Mouse (Mus musculus) CH12.LX (cell line): ENCODE data around the gene Fev. TPM values are rescaled to one million over a fixed set of nuclear protein-coding genes. Genes with fewer than 3 reads are reported as not detected.
A peak's percentile ranks its signal among the peaks of the same experiment; 100 is the strongest.

Experiments
- DNase-seq: peaks from one replicate; pipeline ENCODE4 v3.0.0-alpha.2; 2013; ENCODE audit errors: extremely low read depth
- H3K27ac ChIP-seq: 2 replicates; pipeline ENCODE4 v1.5.1; 2012; ENCODE audit warnings: low read depth, mild to moderate bottlenecking, control low read depth, moderate library complexity; ENCODE audit not compliant: insufficient read depth
- H3K27me3 ChIP-seq: replicated peaks from 2 replicates; pipeline ENCODE3; 2012; ENCODE audit warnings: inconsistent platforms
- H3K36me3 ChIP-seq, 2 experiments: replicated peaks in 1 of 2; 2 replicates each; pipeline versions ENCODE3 to v1.6.1; 2012; ENCODE audit warnings: inconsistent platforms in 1 of 2, low read length in 1 of 2, mild to moderate bottlenecking in 1 of 2, mixed read lengths in 1 of 2, moderate library complexity in 1 of 2; ENCODE audit not compliant: control insufficient read depth in 1 of 2, insufficient read depth in 1 of 2
- H3K4me1 ChIP-seq, 2 experiments: 2 replicates each; pipeline ENCODE4 v1.6.1; 2012; ENCODE audit warnings: inconsistent platforms in 1 of 2, moderate library complexity in 1 of 2; ENCODE audit not compliant: insufficient read depth in 2 of 2, control insufficient read depth in 1 of 2
- H3K4me2 ChIP-seq: 2 replicates; pipeline ENCODE4 v1.6.1; 2012; ENCODE audit warnings: low read depth, mild to moderate bottlenecking, control low read depth; ENCODE audit not compliant: poor library complexity, insufficient read depth, severe bottlenecking
- H3K4me3 ChIP-seq, 3 experiments: fragments of 150-350 bp in 1 of 3; sonication (generic) in 1 of 3; replicated peaks in 1 of 3; 2 replicates each; pipeline versions ENCODE3 to v1.5.1; 2011 to 2012; ENCODE audit warnings: low read depth in 2 of 3, low read length in 2 of 3, mild to moderate bottlenecking in 2 of 3, moderate library complexity in 2 of 3, control low read depth in 1 of 3, improper control_type of control experiment in 1 of 3, inconsistent platforms in 1 of 3, mixed read lengths in 1 of 3; ENCODE audit not compliant: poor library complexity in 1 of 3
- H3K79me2 ChIP-seq: replicated peaks from 2 replicates; pipeline ENCODE4 v1.6.1; 2012; ENCODE audit warnings: mild to moderate bottlenecking, moderate library complexity; ENCODE audit not compliant: control insufficient read depth, poor library complexity, insufficient read depth, severe bottlenecking; ENCODE audit errors: extremely low read depth
- H3K9ac ChIP-seq: 2 replicates; pipeline ENCODE4 v1.6.1; 2012; ENCODE audit warnings: low read depth, mild to moderate bottlenecking, control low read depth, moderate library complexity; ENCODE audit not compliant: insufficient read depth
- H3K9me3 ChIP-seq: replicated peaks from 2 replicates; pipeline ENCODE3; 2012; ENCODE audit warnings: low read length, inconsistent platforms, mixed read lengths
- BHLHE40 ChIP-seq: IDR thresholded peaks from 2 replicates; pipeline ENCODE4 v1.6.1; 2011; ENCODE audit warnings: mild to moderate bottlenecking, low read depth, low read length, improper control_type of control experiment
- CHD1 ChIP-seq: IDR thresholded peaks from 2 replicates; pipeline ENCODE4 v1.6.1; 2012; ENCODE audit warnings: low read depth, low read length, improper control_type of control experiment, inconsistent platforms
- CHD2 ChIP-seq: IDR thresholded peaks from 2 replicates; pipeline ENCODE4 v1.6.1; 2011; ENCODE audit warnings: low read length, improper control_type of control experiment
- ETS1 ChIP-seq: conservative IDR thresholded peaks from 2 replicates; pipeline ENCODE4 v1.6.1; 2012; ENCODE audit warnings: low read depth, mild to moderate bottlenecking, inconsistent platforms, low read length, improper control_type of control experiment, moderate library complexity
- HCFC1 ChIP-seq: IDR thresholded peaks from 2 replicates; pipeline ENCODE4 v1.6.1; 2012; ENCODE audit warnings: low read depth, mild to moderate bottlenecking, inconsistent platforms, low read length, improper control_type of control experiment
- JUN ChIP-seq: IDR thresholded peaks from 2 replicates; pipeline ENCODE4 v1.6.1; 2011; ENCODE audit warnings: low read depth, mild to moderate bottlenecking, low read length, improper control_type of control experiment, moderate library complexity; ENCODE audit not compliant: insufficient read depth
- JUND ChIP-seq: conservative IDR thresholded peaks from 2 replicates; pipeline ENCODE4 v1.6.1; 2011; ENCODE audit warnings: low read depth, low read length, improper control_type of control experiment
- KAT2A ChIP-seq: IDR thresholded peaks from 2 replicates; pipeline ENCODE4 v1.6.1; 2012; ENCODE audit warnings: low read length, improper control_type of control experiment, inconsistent platforms; ENCODE audit not compliant: insufficient replicate concordance
- MAZ ChIP-seq: IDR thresholded peaks from 2 replicates; pipeline ENCODE4 v1.6.1; 2012; ENCODE audit warnings: low read depth, mild to moderate bottlenecking, inconsistent platforms, low read length, improper control_type of control experiment, moderate library complexity
- MYC ChIP-seq: IDR thresholded peaks from 2 replicates; pipeline ENCODE4 v1.6.1; 2011; ENCODE audit warnings: low read depth, mild to moderate bottlenecking, improper control_type of control experiment, low read length
- NRF1 ChIP-seq: IDR thresholded peaks from 2 replicates; pipeline ENCODE4 v1.6.1; 2014; ENCODE audit warnings: low read depth, mild to moderate bottlenecking, inconsistent platforms, low read length, improper control_type of control experiment, moderate library complexity
- PAX5 ChIP-seq: IDR thresholded peaks from 2 replicates; pipeline ENCODE4 v1.6.1; 2012; ENCODE audit warnings: low read length, inconsistent platforms, mixed read lengths
- POLR2A ChIP-seq: IDR thresholded peaks from 2 replicates; pipeline ENCODE4 v1.6.1; 2011; ENCODE audit warnings: low read depth, mild to moderate bottlenecking, improper control_type of control experiment, low read length
- POLR2AphosphoS2 ChIP-seq: IDR thresholded peaks from 2 replicates; pipeline ENCODE4 v1.6.1; 2011; ENCODE audit warnings: low read depth, low read length, improper control_type of control experiment
- TCF12 ChIP-seq: IDR thresholded peaks from 2 replicates; pipeline ENCODE4 v1.6.1; 2014; ENCODE audit warnings: low read depth, mild to moderate bottlenecking, inconsistent platforms, low read length, improper control_type of control experiment
- UBTF ChIP-seq: IDR thresholded peaks from 2 replicates; pipeline ENCODE4 v1.6.1; 2012; ENCODE audit warnings: low read depth, mild to moderate bottlenecking, inconsistent platforms, low read length, improper control_type of control experiment, moderate library complexity
- USF1 ChIP-seq: IDR thresholded peaks from 2 replicates; pipeline ENCODE4 v1.6.1; 2014; ENCODE audit warnings: low read depth, mild to moderate bottlenecking, inconsistent platforms, low read length, improper control_type of control experiment
- USF2 ChIP-seq: conservative IDR thresholded peaks from 2 replicates; pipeline ENCODE4 v1.6.1; 2011; ENCODE audit warnings: low read depth, low read length, improper control_type of control experiment
- ZKSCAN1 ChIP-seq: IDR thresholded peaks from 2 replicates; pipeline ENCODE4 v1.6.1; 2012; ENCODE audit warnings: low read depth, inconsistent platforms, low read length, improper control_type of control experiment, borderline replicate concordance
- ZMIZ1 ChIP-seq: IDR thresholded peaks from 2 replicates; pipeline ENCODE4 v1.6.1; 2012; ENCODE audit warnings: low read depth, mild to moderate bottlenecking, inconsistent platforms, low read length, improper control_type of control experiment
- ZNF384 ChIP-seq: IDR thresholded peaks from 2 replicates; pipeline ENCODE4 v1.6.1; 2012; ENCODE audit warnings: low read depth, low read length, improper control_type of control experiment, inconsistent platforms
- dilution Hi-C: fragments of 300-500 bp; cut with MboI; formaldehyde crosslinking; loops from 2 replicates; pipeline ENCODE4 v1.14.3; 2020; ENCODE audit warnings: low sequenced_read_pairs; ENCODE audit not compliant: extremely low pct_unique_long_range_greater_than_20kb, extremely low pct_ligation_motif_present
- in situ Hi-C: fragments of 300-500 bp; cut with MboI; formaldehyde crosslinking; loops from 3 replicates; pipeline ENCODE4 v1.14.3; 2019; ENCODE audit warnings: low sequenced_read_pairs, low pct_ligation_motif_present, low pct_unique_long_range_greater_than_20kb, mixed read lengths
- polyA plus RNA-seq: library from polyadenylated mRNA; unstranded; fragments of >175 nt; gene quantifications from 2 replicates; pipeline ENCODE4 v1.2.1, GENCODE M21; 2012; ENCODE audit warnings: low read depth; ENCODE audit not compliant: insufficient read length
- total RNA-seq, 2 experiments: library from RNA; depleted of rRNA; stranded (reverse); fragments of 300-350 nt in 1 of 2; fragments of >200 nt in 1 of 2; gene quantifications; 2 replicates each; pipeline ENCODE4 v1.2.3; 2012 to 2014

Gene Fev
- total and polyA plus RNA-seq, 3 experiments, result not detected

- Histone ChIP-seq H3K9me3 (peaks cover 14% of the 10 kb centered on the region), H3K36me3 (no peaks in the 10 kb centered on the region), H3K79me2 (no peaks in the 10 kb centered on the region), H3K9ac (peak overlapping the region; percentile 41; the same call in 1 of the 2 replicates), H3K4me3 (peak overlapping the region in 2 of 3 experiments; percentile 47 to 51), H3K27ac (no peak overlapping the region), H3K4me2 (peak overlapping the region; percentile 67)
- in situ Hi-C loops, result no loop called here
- dilution Hi-C loops, result no loop called here
- no peak for DNase-seq
- TF ChIP-seq NRF1 (no peak), CHD2 (no peak), JUN (no peak), HCFC1 (no peak), MYC (no peak)
- TF ChIP-seq, all 38 proteins: peak for 0
- peaks cover 6 to 54% of the 10 kb centered on the region in 2 experiments; a peak in 3 of 4 replicates for H3K4me1 ChIP-seq
- peaks cover 5% of the 10 kb centered on the region for H3K27me3 ChIP-seq
These were observed 30.1 kb downstream of the Fev start for GRCm38 (mm10) chr1:74855156-74855555.

DNA sequence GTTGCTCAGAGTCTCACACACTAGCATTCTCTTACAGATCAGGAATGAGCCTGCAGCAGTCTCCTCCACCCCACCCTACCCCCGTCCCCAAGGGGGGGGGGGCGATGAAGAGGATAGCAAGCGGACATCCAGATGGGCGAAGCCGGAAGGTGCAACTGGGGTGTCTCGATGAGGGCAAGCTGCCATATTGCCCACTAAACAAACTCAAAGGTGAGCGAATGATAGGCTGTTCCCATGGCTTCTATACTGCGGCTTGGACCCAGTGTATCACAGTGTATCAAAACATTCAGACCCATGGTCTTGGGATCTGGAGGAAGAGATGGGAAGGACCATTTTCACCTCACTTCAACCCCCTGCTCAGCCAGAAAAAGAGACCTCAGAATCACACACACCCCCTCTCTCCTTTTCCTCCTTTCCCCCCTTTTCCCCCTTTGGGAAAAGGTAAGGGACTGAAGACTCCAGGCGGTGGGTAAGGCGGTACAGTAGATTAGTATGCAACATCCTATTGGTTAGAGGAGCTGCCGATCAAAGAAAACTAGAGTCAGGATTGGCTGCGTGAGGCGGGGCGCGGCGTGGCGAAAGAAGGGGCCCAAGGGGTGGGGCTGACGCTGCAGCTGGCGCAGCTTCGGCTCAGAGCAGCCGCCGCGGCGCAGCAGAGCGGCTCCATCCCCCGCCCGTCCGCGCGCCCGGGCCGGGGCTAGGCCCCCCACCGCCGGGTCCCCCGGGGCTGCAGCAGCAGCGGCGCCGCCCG, 30.7 kb downstream of the Fev start, which contains the start of gene Cdk5r2:
Gene Cdk5r2 (plus strand): TSS at position 629 of the 751 bp plus-strand sequence.
- TF ChIP-seq POLR2A (no peak), TCF12 (peak; percentile 36; the same call in 1 of the 2 replicates), HCFC1 (0 out of 2 replicates have a peak, but pooled peaks have one; percentile 15), MAZ (peak; percentile 49; the same call in 1 of the 2 replicates), NRF1 (peak; percentile 68), CHD2 (peak; percentile 89), POLR2AphosphoS2 (no peak)
- TF ChIP-seq, all 38 proteins: peak for 5
- H3K36me3 ChIP-seq, result no peaks in the 10 kb centered on the region
- H3K27ac ChIP-seq, result no peak within 1 kb of the TSS
- H3K9ac ChIP-seq, result peak within 1 kb of the TSS; percentile 41; the same call in 1 of the 2 replicates
- H3K4me3 ChIP-seq, result peak within 1 kb of the TSS; percentile 24 to 51 (median 47)
- dilution Hi-C loops (no loop called here), in situ Hi-C loops (no loop called here)
- DNase-seq, result peak; percentile 87
- peaks cover 14% of the 10 kb centered on the region for H3K9me3 ChIP-seq
- peaks cover 5% of the 10 kb centered on the region for H3K27me3 ChIP-seq
- H3K79me2 ChIP-seq, result no peaks in the 10 kb centered on the region
- peak within 1 kb of the TSS; percentile 67 for H3K4me2 ChIP-seq
- peaks cover 6 to 49% of the 10 kb centered on the region in 2 experiments; a peak in 3 of 4 replicates for H3K4me1 ChIP-seq

DNA sequence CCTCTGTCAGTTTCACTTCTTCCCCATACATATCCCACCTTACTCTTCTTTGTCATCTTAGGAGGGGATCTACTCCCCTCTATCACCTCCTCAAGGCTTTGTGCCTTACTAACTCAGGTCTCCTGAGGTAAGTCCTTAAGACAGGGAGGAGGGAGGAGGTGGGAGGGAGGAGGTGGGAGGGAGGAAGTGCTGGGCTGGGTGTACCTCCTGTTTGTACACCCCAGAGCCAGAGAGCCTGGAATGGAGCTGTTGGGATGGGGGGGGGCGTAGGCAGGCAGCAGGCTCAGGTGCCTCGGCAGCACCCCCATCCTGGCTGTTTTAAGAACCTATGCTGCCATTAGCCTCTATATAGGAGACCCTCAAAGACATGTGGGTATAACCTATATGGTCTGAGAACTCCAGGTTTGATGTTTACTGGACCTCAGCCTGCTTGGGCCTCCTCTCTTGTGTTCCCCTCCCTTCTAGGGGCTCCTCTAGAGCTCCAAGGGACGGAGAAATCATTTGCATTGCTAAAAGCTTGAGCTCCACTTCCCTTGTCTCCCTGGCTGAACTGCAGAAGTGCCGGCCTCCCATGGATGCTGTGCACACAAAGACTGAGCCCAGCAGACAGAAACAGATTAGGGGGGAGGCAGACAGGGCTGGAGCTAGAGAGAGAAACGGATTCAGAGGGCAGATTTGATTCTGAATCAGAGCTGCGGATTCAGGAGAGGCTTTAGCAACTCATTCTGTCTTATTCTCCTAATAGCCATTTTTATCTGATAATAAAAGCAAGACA, 34.0 kb downstream of the Fev start:
- dilution Hi-C loops (no loop called here), in situ Hi-C loops (no loop called here)
- Histone ChIP-seq H3K4me3 (no peak overlapping the region), H3K27me3 (peaks cover 10% of the 10 kb centered on the region), H3K9me3 (peaks cover 8% of the 10 kb centered on the region), H3K36me3 (no peaks in the 10 kb centered on the region), H3K4me1 (peaks cover 3 to 37% of the 10 kb centered on the region in 2 experiments; a peak in 3 of 4 replicates), H3K4me2 (no peak overlapping the region), H3K27ac (no peak overlapping the region), H3K79me2 (no peaks in the 10 kb centered on the region), H3K9ac (no peak overlapping the region)
- no peak for DNase-seq
- TF ChIP-seq JUND, result no peak
- TF ChIP-seq ETS1, result no peak
- TF ChIP-seq MYC, result no peak
- TF ChIP-seq ZMIZ1, result no peak
- TF ChIP-seq NRF1, result no peak
- no peak for TF ChIP-seq ZKSCAN1
- no peak for TF ChIP-seq BHLHE40
- TF ChIP-seq KAT2A, result no peak
- TF ChIP-seq ZNF384, result no peak
- no peak for TF ChIP-seq USF2
- no peak for TF ChIP-seq TCF12
- no peak for TF ChIP-seq USF1
- TF ChIP-seq CHD2, result no peak
- TF ChIP-seq CHD1, result no peak
- TF ChIP-seq PAX5, result no peak
- no peak for TF ChIP-seq HCFC1
- TF ChIP-seq UBTF, result no peak
- TF ChIP-seq JUN, result no peak
